14 mouse cellular contexts compared by ENCODE assay signal in the genomic region with DNA sequence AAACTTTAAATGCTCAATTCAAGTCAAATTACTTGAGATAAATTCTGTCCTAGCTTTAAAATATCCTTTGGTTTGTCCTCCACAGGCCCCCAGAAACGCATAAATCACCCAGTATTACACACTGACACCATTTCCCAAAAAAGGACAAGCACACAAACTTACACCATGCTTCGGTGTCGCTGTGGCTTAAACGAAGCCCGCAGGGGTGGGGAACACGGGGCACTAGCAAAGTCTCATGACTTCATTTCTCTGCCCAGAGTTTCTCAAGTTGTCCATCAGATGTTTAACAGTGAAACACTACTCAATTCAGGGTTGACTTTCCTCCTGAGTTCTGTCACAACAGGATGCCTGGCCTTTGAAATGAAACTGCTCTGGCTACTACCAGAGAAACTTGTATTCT. TPM values are rescaled to one million over a fixed set of nuclear protein-coding genes. Genes with fewer than 3 reads are reported as not detected.
DNase-seq lines count a peak whose midpoint lies in the region; ATAC-seq and TF ChIP-seq lines count a peak whose summit lies in the region.
"Had no signal": no experiment of that assay in that cellular context is flagged by ENCODE, and none has a peak within 500 bp of the region (broad histone marks: within the 10 kb centered on the region; RNA-seq: fewer than 3 reads in every experiment).

No protein-coding gene starts in this region.

- 63% methylated on average over 6 of the region's 6 CpGs for WGBS in heart, embryonic 13.5 days
- WGBS in heart, embryonic 11.5 days (ENCODE audit: insufficient replicate concordance) = 77% methylated on average over 6 of the region's 6 CpGs
- 59% methylated on average over 6 of the region's 6 CpGs for WGBS in lung, postnatal 0 days
- WGBS in lung, adult 2 months = 44% methylated on average over 6 of the region's 6 CpGs
- 41% methylated on average over 6 of the region's 6 CpGs for WGBS in stomach, postnatal 0 days

- no peaks in the 10 kb centered on the region for H3K36me3 ChIP-seq in heart, embryonic 13.5 days
- H3K36me3 ChIP-seq in heart, embryonic 11.5 days (ENCODE audit: control insufficient read depth, insufficient read depth, low read length) = no peaks in the 10 kb centered on the region
- H3K36me3 ChIP-seq in lung, postnatal 0 days (ENCODE audit: insufficient read depth, low read length) = no peaks in the 10 kb centered on the region
- no peaks in the 10 kb centered on the region for H3K36me3 ChIP-seq in stomach, postnatal 0 days (ENCODE audit: control insufficient read depth, insufficient read depth, low read length)
- H3K36me3 ChIP-seq: limb, embryonic 15.5 days had no signal

- no peak for TF ChIP-seq POLR2A in lung, adult 2 months (IDR thresholded peaks at IDR 0.05; ENCODE audit: borderline replicate concordance, extremely low read depth, low read depth, low read length)

- no peak for ATAC-seq in heart, embryonic 13.5 days (ENCODE audit: extremely low read depth, insufficient number of reproducible peaks, low FRiP score, low TSS enrichment)
- no peak for ATAC-seq in heart, embryonic 11.5 days (replicated peaks; ENCODE audit: insufficient number of reproducible peaks, low FRiP score, low TSS enrichment)
- ATAC-seq in lung, postnatal 0 days = peak; percentile 39; the same call in 1 of the 2 replicates
- peak; percentile 57; the same call in 1 of the 2 replicates for ATAC-seq in stomach, postnatal 0 days (ENCODE audit: low FRiP score, low TSS enrichment)
- ATAC-seq: forebrain, embryonic 13.5 days had no signal

- no peaks in the 10 kb centered on the region for H3K9me3 ChIP-seq in heart, embryonic 13.5 days
- no peaks in the 10 kb centered on the region for H3K9me3 ChIP-seq in heart, embryonic 11.5 days (replicated peaks; ENCODE audit: control insufficient read depth, low read length)
- H3K9me3 ChIP-seq in lung, postnatal 0 days (ENCODE audit: low read length) = no peaks in the 10 kb centered on the region
- H3K9me3 ChIP-seq in stomach, postnatal 0 days (ENCODE audit: control insufficient read depth, low read length) = no peaks in the 10 kb centered on the region
- H3K9me3 ChIP-seq: forebrain, embryonic 13.5 days; limb, embryonic 15.5 days had no signal

- no peak for TF ChIP-seq CTCF in lung, postnatal 0 days (IDR thresholded peaks at IDR 0.05)
- TF ChIP-seq CTCF in lung, adult 2 months (IDR thresholded peaks at IDR 0.05; ENCODE audit: insufficient read depth, low read length) = no peak
- TF ChIP-seq CTCF in stomach, postnatal 0 days (IDR thresholded peaks at IDR 0.05; ENCODE audit: low read depth) = no peak

- peaks cover 89% of the 10 kb centered on the region for H3K4me1 ChIP-seq in heart, embryonic 13.5 days
- H3K4me1 ChIP-seq in heart, embryonic 11.5 days (ENCODE audit: control insufficient read depth, insufficient read depth, low read length) = peaks cover 62% of the 10 kb centered on the region
- H3K4me1 ChIP-seq in lung, postnatal 0 days (ENCODE audit: insufficient read depth, low read depth, low read length) = peaks cover 6% of the 10 kb centered on the region; the same call in 1 of the 2 replicates
- H3K4me1 ChIP-seq in lung, adult 2 months (ENCODE audit: control insufficient read depth, insufficient read depth, low read length) = peaks cover 10% of the 10 kb centered on the region
- 0 out of 2 replicates have a peak, but pooled peaks cover 4% of the 10 kb centered on the region for H3K4me1 ChIP-seq in stomach, postnatal 0 days (replicated peaks; ENCODE audit: control insufficient read depth, insufficient read depth)
- H3K4me1 ChIP-seq: forebrain, embryonic 13.5 days; limb, embryonic 15.5 days had no signal

- no peak for TF ChIP-seq EP300 in lung, postnatal 0 days (IDR thresholded peaks at IDR 0.05)
- TF ChIP-seq EP300 in stomach, postnatal 0 days (optimal IDR thresholded peaks at IDR 0.05) = peak; percentile 19

- intact Hi-C loops in left cerebral cortex, postnatal 25 days (cut with DNase I) = no loop called here

- H3K4me3 ChIP-seq in heart, embryonic 13.5 days = no peak overlapping the region
- H3K4me3 ChIP-seq in heart, embryonic 11.5 days (ENCODE audit: low read depth, low read length) = no peak overlapping the region
- H3K4me3 ChIP-seq in lung, postnatal 0 days (ENCODE audit: low read depth, low read length) = no peak overlapping the region
- no peak overlapping the region for H3K4me3 ChIP-seq in lung, adult 2 months (replicated peaks; ENCODE audit: extremely low read depth, low read depth, low read length)
- H3K4me3 ChIP-seq in stomach, postnatal 0 days (ENCODE audit: low read depth, low read length) = no peak overlapping the region
- H3K4me3 ChIP-seq: forebrain, embryonic 13.5 days; limb, embryonic 15.5 days had no signal

- peak overlapping the region; percentile 51 for H3K4me2 ChIP-seq in heart, embryonic 13.5 days
- no peak overlapping the region for H3K4me2 ChIP-seq in heart, embryonic 11.5 days
- no peak overlapping the region for H3K4me2 ChIP-seq in lung, postnatal 0 days (replicated peaks; ENCODE audit: low read depth, low read length)
- H3K4me2 ChIP-seq in stomach, postnatal 0 days (replicated peaks; ENCODE audit: low read depth) = no peak overlapping the region
- H3K4me2 ChIP-seq: forebrain, embryonic 13.5 days; limb, embryonic 15.5 days; midbrain, embryonic 11.5 days had no signal

- peak; percentile 70 for DNase-seq in adrenal gland, adult 2 months
- no peak for DNase-seq in adrenal gland, postnatal 4 days (ENCODE audit: low spot score in 2 of 2)
- DNase-seq in lung, postnatal 0 days (ENCODE audit: low spot score) = peak; percentile 44
- DNase-seq in lung, adult 2 months = no peak
- no peak for DNase-seq in stomach, postnatal 0 days (ENCODE audit: low spot score)
- DNase-seq in left cerebral cortex, postnatal 25 days (ENCODE audit: low spot score in 2 of 2) = no peak
- DNase-seq: cerebellum, adult 9-10 months; kidney, postnatal 25 days; lung, adult 18-20 months had no signal

- peak overlapping the region; percentile 79 for H3K27ac ChIP-seq in heart, embryonic 13.5 days (replicated peaks)
- no peak overlapping the region for H3K27ac ChIP-seq in heart, embryonic 11.5 days (ENCODE audit: low read depth, low read length)
- peak overlapping the region; percentile 51 for H3K27ac ChIP-seq in lung, postnatal 0 days (ENCODE audit: low read length)
- peak overlapping the region; percentile 84 for H3K27ac ChIP-seq in stomach, postnatal 0 days (replicated peaks)
- H3K27ac ChIP-seq: forebrain, embryonic 13.5 days; limb, embryonic 15.5 days had no signal

- H3K9ac ChIP-seq in heart, embryonic 13.5 days = peak overlapping the region; percentile 45
- no peak overlapping the region for H3K9ac ChIP-seq in heart, embryonic 11.5 days (ENCODE audit: low read depth, low read length)
- no peak overlapping the region for H3K9ac ChIP-seq in lung, postnatal 0 days (replicated peaks; ENCODE audit: low read depth)
- no peak overlapping the region for H3K9ac ChIP-seq in stomach, postnatal 0 days (ENCODE audit: low read length)
- H3K9ac ChIP-seq: forebrain, embryonic 13.5 days; limb, embryonic 15.5 days had no signal

- H3K27me3 ChIP-seq in heart, embryonic 13.5 days (replicated peaks) = no peaks in the 10 kb centered on the region
- no peaks in the 10 kb centered on the region for H3K27me3 ChIP-seq in heart, embryonic 11.5 days (ENCODE audit: control insufficient read depth, insufficient read depth, low read length)
- no peaks in the 10 kb centered on the region for H3K27me3 ChIP-seq in lung, postnatal 0 days (replicated peaks; ENCODE audit: insufficient read depth, low read length)
- no peaks in the 10 kb centered on the region for H3K27me3 ChIP-seq in stomach, postnatal 0 days (ENCODE audit: control insufficient read depth, insufficient read depth, low read length)
- H3K27me3 ChIP-seq: forebrain, embryonic 13.5 days; limb, embryonic 15.5 days had no signal

RNA-seq across cellular contexts. Expression of gene Filip1, which starts 41.0 kb away (rescaled TPM):
- 10 to 100 TPM; 51.8 to 75.4 TPM for total RNA-seq in adrenal gland, adult 2 months (2021)
- 4.5 and 7.9 TPM in 2 replicates for polyA plus RNA-seq in adrenal gland, adult 2 months (2012; rRNA removed)
- total RNA-seq in adrenal gland, postnatal 4 days (2021) = 10 to 100 TPM; 54.2 to 55.2 TPM
- polyA plus RNA-seq in heart, embryonic 13.5 days (2015; fragmentation: Nextera tagmentation; extraction: Ambion mirVana) = 24.5 and 27.3 TPM in 2 replicates
- polyA plus RNA-seq in heart, embryonic 11.5 days (2014; fragmentation: Nextera tagmentation; extraction: Ambion mirVana) = 17.0 and 19.8 TPM in 2 replicates
- 10.1 and 12.2 TPM in 2 replicates for polyA plus RNA-seq in lung, postnatal 0 days (2015; fragmentation: Nextera tagmentation; extraction: Ambion mirVana)
- 4.8 and 9.4 TPM in 2 replicates for polyA plus RNA-seq in lung, adult 2 months (2012; rRNA removed)
- 7.4 and 9.6 TPM in 2 replicates for polyA plus RNA-seq in stomach, postnatal 0 days (2015; fragmentation: Nextera tagmentation; extraction: Ambion mirVana)
- 10 to 100 TPM; 15.2 to 22.7 TPM for total RNA-seq in left cerebral cortex, postnatal 25 days (2021)

Comparison
In these comparisons a context has a peak if more than half of its experiments do, and no peak if none do; other contexts are left out.
1. DNase-seq: peak in adrenal gland, adult 2 months (single experiment) and lung, postnatal 0 days (single experiment); none in adrenal gland, postnatal 4 days (0 of 2), lung, adult 2 months (single experiment), stomach, postnatal 0 days (single experiment) and left cerebral cortex, postnatal 25 days (0 of 2).
2. ATAC-seq: peak in lung, postnatal 0 days (single experiment) and stomach, postnatal 0 days (single experiment); none in heart, embryonic 13.5 days (single experiment) and heart, embryonic 11.5 days (single experiment).